In genomic region chr19:9055153-9055552, GRCm38 (mm10) we compare ENCODE assay signal across 9 mouse cellular contexts. TPM values are rescaled to one million over a fixed set of nuclear protein-coding genes. Genes with fewer than 3 reads are reported as not detected.
DNase-seq lines count a peak whose midpoint lies in the region; ATAC-seq lines count a peak whose summit lies in the region.
"Had no signal": no experiment of that assay in that cellular context is flagged by ENCODE, and none has a peak within 500 bp of the region (broad histone marks: within the 10 kb centered on the region; RNA-seq: fewer than 3 reads in every experiment).

No protein-coding gene starts in this region.

- WGBS in kidney, embryonic 16.5 days, result 46% methylated on average over 2 of the region's 2 CpGs
- 24% methylated on average over 2 of the region's 2 CpGs for WGBS in embryonic facial prominence, embryonic 14.5 days

- H3K4me2 ChIP-seq in kidney, embryonic 16.5 days (replicated peaks; ENCODE audit: low read depth, low read length), result no peak overlapping the region
- no peak overlapping the region for H3K4me2 ChIP-seq in embryonic facial prominence, embryonic 14.5 days (ENCODE audit: low read depth, low read length)
- H3K4me2 ChIP-seq: hindbrain, embryonic 15.5 days had no signal

- H3K9ac ChIP-seq in kidney, embryonic 16.5 days (replicated peaks; ENCODE audit: low read length), result no peak overlapping the region
- H3K9ac ChIP-seq in embryonic facial prominence, embryonic 14.5 days (ENCODE audit: low read depth, low read length), result no peak overlapping the region
- H3K9ac ChIP-seq: hindbrain, embryonic 15.5 days had no signal

- H3K4me3 ChIP-seq in kidney, embryonic 16.5 days (ENCODE audit: low read length), result no peak overlapping the region
- no peak overlapping the region for H3K4me3 ChIP-seq in embryonic facial prominence, embryonic 14.5 days (ENCODE audit: low read depth, low read length)
- H3K4me3 ChIP-seq: hindbrain, embryonic 15.5 days had no signal

- DNase-seq in kidney, postnatal 10 days, result peak; percentile 37
- peak; percentile 67 for DNase-seq in MN1 (ENCODE audit: low spot score)
- DNase-seq in embryonic facial prominence, embryonic 14.5 days (ENCODE audit: low spot score), result peak; percentile 67
- no peak for DNase-seq in ovary, postnatal 10 days (ENCODE audit: low spot score)
- no peak for DNase-seq in right cerebral cortex, adult 18-20 months
- DNase-seq in cerebellum, adult 11-12 months, result no peak

- no peaks in the 10 kb centered on the region for H3K4me1 ChIP-seq in kidney, embryonic 16.5 days (ENCODE audit: insufficient read depth, low read length)
- peaks cover 8% of the 10 kb centered on the region for H3K4me1 ChIP-seq in embryonic facial prominence, embryonic 14.5 days (ENCODE audit: control insufficient read depth, insufficient read depth, low read length)
- H3K4me1 ChIP-seq: hindbrain, embryonic 15.5 days had no signal

- ATAC-seq in kidney, embryonic 16.5 days (ENCODE audit: low FRiP score, low TSS enrichment), result no peak
- ATAC-seq in embryonic facial prominence, embryonic 14.5 days (ENCODE audit: low read depth), result no peak
- peak; percentile 63 for ATAC-seq in neutrophil, adult 5-6 weeks (ENCODE audit: extremely low read depth, insufficient number of reproducible peaks, low FRiP score, poor library complexity, severe bottlenecking)

- no peaks in the 10 kb centered on the region for H3K9me3 ChIP-seq in kidney, embryonic 16.5 days (ENCODE audit: low read length)
- H3K9me3 ChIP-seq in embryonic facial prominence, embryonic 14.5 days (ENCODE audit: control insufficient read depth, low read length), result no peaks in the 10 kb centered on the region
- H3K9me3 ChIP-seq: hindbrain, embryonic 15.5 days had no signal

- H3K36me3 ChIP-seq in kidney, embryonic 16.5 days (ENCODE audit: insufficient read depth, low read length), result no peaks in the 10 kb centered on the region
- H3K36me3 ChIP-seq in embryonic facial prominence, embryonic 14.5 days (ENCODE audit: control insufficient read depth, insufficient read depth, low read length), result no peaks in the 10 kb centered on the region
- H3K36me3 ChIP-seq: hindbrain, embryonic 15.5 days had no signal

- H3K27me3 ChIP-seq in kidney, embryonic 16.5 days (ENCODE audit: insufficient read depth, low read length), result no peaks in the 10 kb centered on the region
- H3K27me3 ChIP-seq in embryonic facial prominence, embryonic 14.5 days (replicated peaks; ENCODE audit: control insufficient read depth, insufficient read depth, low read length), result no peaks in the 10 kb centered on the region
- H3K27me3 ChIP-seq: hindbrain, embryonic 15.5 days had no signal

- no peak overlapping the region for H3K27ac ChIP-seq in kidney, embryonic 16.5 days (ENCODE audit: low read length)
- no peak overlapping the region for H3K27ac ChIP-seq in embryonic facial prominence, embryonic 14.5 days (replicated peaks; ENCODE audit: low read depth, low read length)
- H3K27ac ChIP-seq: hindbrain, embryonic 15.5 days had no signal

RNA-seq across cellular contexts. Expression of gene Scgb1a1, which starts 32.6 kb away (rescaled TPM):
- 0.76 TPM in 1 of 2 replicates, not detected in the other for polyA plus RNA-seq in kidney, embryonic 16.5 days (2015; fragmentation: Nextera tagmentation; extraction: Ambion mirVana)
- not detected in 2 replicates for polyA plus RNA-seq in embryonic facial prominence, embryonic 14.5 days (2014; fragmentation: Nextera tagmentation; extraction: Ambion mirVana)
- total RNA-seq in neutrophil, adult 5-6 weeks (2017), result not detected in 2 replicates
- polyA plus RNA-seq: hindbrain, embryonic 15.5 days had no signal

Comparison
In these comparisons a context has a peak if more than half of its experiments do, and no peak if none do; other contexts are left out.
1. DNase-seq: peak in kidney, postnatal 10 days (single experiment), MN1 (single experiment) and embryonic facial prominence, embryonic 14.5 days (single experiment); none in ovary, postnatal 10 days (single experiment), right cerebral cortex, adult 18-20 months (single experiment) and cerebellum, adult 11-12 months (single experiment).